Mouse (Mus musculus) brain, embryonic 18.5 days (tissue): ENCODE data around the gene Ep300.
"Not testable (repeated sequence)": the region's sequence is repeated elsewhere in the genome, so short reads cannot be mapped to it uniquely, and the experiment has no call there.

Experiments
- DNase-seq: peaks from one replicate; pipeline ENCODE4 v3.0.0-alpha.2; 2012; ENCODE audit warnings: low read depth, low spot score

The Ep300 gene

DNA sequence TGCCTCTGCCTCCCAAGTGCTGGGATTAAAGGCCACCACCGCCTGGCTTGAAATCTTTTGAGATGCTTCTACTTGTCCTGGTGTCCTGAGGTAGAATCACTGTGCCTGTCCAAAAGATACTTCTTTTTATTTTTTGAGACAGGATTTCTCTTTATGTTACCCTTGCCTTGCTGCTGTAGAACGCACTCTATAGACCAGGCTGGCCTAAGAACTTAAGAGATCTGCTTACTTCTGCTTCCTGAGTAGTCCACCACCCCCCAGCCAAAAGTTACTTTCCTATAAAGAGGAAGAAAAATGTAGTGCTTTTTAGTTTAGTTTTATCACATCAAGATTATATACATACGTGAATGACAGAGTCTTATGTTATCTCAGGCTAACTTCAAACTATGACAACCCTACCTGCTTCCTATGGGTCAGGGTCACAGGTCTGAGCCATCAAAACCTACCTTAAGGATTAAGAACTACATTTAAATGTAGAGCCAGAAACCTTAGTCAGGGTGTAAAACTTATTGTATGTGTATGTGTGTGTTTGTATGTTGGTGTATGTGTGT lies 9.1 kb downstream of the Ep300 start:
- DNase-seq: no peak

DNA sequence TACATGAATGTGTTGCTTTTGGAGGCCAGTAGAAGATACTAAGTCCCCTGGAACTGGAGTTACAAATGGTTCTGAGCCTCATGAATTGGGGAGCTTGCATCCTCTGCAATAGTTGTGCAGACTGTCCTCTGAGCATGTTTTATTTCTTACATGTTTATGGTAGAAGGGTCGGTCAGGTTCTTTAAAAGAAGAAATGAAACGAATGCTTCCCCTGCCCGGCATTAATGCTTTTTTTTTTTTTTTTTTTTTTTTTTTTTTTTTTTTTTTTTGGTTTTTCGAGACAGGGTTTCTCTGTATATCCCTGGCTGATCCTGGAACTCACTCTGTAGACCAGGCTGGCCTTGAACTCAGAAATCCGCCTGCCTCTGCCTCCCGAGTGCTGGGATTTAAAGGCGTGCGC lies 13.6 kb downstream of the Ep300 start:
- not testable (repeated sequence) for DNase-seq

DNA sequence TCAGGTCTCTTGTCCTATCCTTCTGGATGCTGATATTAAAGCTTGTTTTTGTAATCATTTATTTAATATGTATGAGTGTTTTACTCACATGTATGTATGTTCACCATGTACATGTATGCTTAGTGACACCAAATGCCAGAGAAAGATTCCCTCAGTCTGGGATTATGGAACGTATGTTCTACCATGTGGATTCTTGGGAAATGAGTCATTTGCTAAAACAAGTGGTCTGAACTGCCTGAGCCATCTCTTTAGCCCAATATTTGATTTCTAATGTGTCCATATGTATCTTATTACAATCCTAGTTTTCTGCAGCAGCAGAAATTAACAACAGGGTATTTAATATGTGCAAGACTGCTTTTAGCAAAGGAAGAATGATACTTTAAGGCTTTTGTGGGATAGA lies 20.1 kb downstream of the Ep300 start:
- no peak for DNase-seq

DNA sequence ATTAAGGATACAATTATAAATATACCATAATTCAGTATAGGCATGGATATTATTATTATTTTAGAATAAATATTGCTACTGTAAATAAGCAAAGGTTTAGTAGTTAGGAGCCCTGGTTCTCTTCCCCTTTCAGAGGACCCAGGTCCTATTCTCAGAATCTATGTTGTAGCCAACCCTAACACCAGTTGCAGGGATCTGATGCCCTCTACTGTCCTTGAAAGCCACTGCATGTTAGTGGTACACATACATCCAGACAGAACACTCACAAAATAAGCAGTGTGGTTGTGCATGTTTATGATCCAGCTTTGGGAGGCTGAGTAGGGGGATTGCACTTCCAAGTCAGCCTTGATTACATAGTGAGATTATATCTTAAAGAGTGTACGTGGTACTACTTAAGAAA lies 21.5 kb downstream of the Ep300 start:
- DNase-seq: no peak

DNA sequence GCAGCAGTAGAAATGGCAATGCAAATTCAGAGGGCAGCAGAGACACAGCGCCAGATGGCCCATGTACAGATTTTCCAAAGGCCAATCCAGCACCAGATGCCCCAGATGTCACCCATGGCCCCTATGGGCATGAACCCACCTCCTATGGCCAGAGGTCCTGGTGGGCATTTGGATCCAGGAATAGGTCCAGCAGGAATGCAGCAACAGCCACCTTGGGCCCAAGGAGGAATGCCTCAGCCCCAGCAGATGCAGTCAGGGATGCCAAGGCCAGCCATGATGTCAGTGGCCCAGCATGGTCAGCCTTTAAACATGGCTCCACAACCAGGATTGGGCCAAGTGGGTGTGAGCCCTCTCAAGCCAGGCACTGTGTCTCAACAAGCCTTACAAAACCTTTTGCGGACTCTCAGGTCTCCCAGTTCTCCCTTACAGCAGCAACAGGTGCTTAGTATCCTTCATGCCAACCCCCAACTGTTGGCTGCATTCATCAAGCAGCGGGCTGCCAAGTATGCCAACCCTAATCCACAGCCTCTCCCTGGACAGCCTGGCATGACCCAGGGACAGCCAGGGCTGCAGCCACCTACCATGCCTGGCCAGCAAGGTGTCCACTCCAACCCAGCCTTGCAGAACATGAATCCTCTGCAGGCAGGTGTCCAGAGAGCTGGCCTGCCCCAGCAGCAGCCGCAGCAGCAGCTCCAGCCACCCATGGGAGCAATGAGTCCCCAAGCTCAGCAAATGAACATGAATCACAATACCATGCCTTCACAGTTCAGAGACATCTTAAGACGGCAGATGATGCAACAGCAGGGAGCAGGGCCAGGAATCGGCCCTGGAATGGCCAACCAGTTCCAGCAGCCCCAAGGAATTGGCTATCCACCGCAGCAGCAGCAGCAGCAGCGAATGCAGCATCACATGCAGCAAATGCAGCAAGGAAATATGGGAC lies 64.6 kb downstream of the Ep300 start:
- no peak for DNase-seq

DNA sequence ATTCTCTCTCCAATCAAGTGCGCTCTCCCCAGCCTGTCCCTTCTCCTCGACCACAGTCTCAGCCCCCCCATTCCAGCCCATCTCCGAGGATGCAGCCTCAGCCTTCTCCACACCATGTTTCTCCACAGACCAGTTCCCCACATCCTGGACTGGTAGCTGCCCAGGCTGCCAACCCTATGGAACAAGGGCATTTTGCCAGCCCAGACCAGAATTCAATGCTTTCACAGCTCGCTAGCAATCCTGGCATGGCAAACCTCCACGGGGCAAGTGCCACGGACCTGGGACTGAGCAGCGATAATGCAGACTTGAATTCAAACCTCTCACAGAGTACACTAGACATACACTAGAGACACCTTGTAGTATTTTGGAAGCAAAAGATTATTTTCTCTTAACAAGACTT lies 65.5 kb downstream of the Ep300 start:
- DNase-seq: no peak

DNA sequence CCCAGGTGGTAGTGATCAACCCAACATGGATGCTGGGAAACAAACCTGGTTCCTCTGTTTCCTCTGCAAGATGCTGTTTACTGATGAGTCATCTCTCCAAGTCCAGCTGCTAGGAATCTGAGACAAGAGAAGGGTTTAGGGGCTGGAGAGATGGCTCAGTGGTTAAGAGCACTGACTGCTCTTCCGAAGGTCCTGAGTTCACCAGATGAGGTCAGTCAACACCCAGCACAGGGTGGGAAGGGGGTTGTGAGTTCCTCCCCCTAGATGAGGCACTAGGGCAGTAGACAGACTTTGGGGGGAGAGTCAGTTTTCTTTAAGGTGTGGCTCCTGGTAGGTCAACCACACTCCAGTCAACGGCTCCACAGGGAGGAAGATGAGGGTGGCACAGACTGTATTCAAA lies 76.5 kb downstream of the Ep300 start:
- DNase-seq: no peak

DNA sequence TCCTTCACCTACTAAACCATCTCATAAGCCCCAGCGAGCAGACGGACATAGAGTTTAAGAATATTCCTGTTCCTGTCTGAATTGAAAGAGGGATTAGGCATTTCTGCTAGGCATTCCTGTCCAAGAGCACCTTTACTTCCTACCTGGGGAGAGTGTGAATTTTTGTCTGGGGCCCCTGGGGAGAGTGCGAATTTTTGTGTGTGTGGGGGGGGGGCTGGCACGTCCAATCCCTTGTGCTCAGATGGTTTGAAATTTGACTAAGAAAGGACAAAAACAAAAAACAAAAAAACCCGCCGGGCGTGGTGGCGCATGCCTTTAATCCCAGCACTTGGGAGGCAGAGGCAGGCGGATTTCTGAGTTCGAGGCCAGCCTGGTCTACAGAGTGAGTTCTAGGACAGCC lies 78.1 kb downstream of the Ep300 start:
- DNase-seq: no peak

DNA sequence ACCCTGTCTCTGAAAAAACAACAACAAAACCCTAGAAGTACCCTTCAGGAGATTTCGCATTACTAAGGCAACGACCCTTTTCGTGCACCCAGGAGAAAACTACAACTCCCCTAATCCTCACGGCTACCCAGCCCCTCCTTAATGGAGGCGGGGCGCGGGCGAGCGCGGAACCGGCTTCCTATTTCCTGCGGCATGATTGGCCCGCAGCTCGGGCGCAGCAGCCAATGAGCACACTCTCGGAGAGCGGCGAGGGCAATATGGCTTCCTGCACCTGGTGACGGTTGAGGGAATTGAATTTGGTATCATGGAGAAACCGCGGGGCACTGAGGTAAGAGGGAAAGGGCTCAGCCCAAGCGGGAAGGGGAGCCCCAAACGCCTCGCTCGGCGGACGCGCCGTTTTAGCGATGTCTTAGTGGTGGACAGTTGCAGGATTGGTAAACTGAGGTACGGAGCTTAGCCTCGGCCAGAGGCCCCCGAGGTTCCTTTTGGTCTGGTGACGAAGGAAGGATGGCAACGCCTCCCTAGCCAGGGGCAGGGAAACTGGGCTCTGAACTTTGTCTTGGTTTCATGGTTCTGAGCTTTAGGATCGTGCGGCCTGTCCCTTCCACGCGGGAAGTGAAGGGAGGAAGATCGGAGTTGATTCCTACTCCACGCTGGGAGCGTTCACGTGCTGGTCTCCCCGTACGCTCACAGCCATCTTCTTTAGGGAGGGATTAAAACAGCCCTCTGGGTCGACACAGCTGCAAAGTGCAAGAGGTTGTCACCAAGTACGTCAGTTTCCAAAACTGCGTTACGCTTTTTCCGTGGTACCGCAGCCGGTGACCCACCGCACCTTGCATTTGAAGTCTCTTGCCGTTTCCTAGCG lies 78.8 kb downstream of the Ep300 start, which contains the start of gene L3mbtl2:
Gene L3mbtl2 (plus strand): TSS at position 193 of the 865 bp plus-strand sequence.
- DNase-seq: peak; percentile 85

DNA sequence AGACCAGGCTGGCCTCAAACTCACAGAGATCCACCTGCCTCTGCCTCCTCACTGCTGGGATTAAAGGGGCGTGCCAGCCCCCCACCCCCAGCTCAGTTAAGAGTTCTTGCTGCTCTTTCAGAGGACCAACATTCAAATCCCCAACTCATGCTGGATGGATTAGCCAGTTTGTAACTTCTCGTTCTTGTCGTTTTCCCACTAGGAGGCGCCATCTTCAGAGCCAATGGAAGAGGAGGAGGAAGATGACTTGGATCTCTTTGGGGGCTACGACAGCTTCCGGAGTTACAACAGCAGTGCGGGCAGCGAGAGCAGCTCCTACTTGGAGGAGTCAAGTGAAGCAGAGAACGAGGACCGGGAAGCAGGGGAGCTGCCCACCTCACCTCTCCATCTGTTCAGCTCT lies 81.8 kb downstream of the Ep300 start:
- DNase-seq: no peak

DNA sequence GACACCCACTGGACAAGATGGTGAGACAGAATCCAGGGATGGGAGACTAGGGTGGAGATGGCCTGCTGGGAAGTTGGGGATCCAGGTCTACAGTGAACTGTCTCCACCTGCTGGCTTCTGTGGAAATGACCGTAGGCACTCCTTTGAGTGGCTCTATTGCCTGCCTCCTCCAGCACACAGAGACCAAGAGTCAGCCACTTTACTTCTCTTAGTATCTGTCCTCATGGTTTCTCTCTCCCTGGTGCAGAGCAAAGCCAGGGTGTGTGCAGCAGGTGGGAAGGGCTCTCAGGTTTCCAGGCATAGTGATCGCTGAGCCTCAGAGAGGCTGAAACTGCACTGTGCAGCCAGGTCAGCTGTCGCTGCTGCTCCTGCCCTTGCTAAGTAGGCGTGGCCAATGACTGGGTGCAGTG lies 85.1 kb downstream of the Ep300 start:
- DNase-seq: no peak

DNA sequence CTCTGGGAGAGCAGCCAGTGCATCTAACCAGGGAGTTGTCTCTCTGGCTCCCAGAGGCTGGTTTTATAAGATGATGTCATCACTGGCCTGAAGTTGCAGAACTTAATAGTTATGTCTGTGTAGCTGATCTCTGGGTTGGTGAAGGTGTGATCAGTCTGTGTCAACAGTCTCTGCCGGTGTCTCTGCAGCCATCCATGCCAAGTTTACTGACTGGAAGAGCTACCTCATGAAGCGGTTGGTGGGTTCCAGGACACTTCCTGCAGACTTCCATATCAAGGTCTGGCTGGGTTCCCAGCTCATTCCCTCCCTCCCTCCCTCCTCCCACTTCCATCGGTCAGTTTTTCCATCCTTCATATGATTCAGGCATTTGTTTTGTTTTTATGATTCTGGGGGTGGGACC lies 91.5 kb downstream of the Ep300 start:
- no peak for DNase-seq

DNA sequence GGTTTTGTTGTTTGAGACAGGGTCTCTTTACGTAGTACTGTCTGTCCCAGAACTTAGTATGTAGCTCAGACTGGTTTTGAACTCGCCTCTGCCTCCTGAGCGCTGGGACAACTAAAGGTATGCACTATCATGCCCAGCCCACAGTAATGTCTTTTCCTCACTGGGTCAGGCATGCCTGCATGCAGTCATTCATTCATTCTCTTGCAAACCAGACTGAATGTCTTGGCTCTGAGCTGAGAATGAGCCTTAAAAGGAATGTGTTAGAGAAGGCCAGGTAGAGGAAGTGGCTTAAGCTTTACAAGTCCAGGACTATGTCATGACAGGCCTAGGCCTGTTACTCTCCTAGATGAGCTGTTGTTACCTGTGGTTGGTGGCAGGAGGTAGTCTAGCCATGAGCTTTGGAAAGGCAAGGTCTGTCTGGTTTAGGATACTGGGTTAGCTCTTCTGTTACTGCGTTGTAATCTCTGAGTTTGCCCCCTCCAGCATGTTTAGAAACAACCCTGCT lies 95.2 kb downstream of the Ep300 start:
- no peak for DNase-seq

DNA sequence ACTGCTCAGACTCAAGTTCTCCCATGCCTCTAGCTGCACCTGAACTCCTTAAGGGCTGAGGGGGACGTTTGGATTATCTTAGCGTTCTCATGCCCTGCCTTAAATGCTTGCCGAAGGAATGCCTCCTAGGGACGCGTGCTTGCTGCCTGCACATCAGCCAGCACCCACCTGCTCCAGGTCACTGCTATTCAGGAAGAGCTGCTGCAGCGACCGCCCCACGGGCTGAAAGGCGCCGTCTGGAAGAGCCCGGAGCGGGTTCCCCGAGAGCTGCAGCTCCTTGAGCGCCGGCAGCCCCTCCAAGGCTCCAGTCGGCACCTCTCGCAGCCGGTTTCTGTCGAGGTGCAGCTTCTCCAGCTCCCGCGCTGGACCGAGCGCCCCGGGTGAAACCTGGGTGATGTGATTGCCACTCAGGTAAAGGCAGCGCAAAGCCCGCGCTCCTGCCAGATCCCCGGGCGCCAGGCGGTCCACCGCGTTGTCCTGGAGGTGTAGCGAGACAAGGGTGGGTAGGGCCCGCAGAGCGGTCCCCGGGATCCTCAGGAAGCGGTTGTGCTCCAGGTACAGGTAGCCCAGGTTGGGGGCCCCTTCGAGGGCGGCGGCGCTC lies 108.3 kb downstream of the Ep300 start:
- no peak for DNase-seq

DNA sequence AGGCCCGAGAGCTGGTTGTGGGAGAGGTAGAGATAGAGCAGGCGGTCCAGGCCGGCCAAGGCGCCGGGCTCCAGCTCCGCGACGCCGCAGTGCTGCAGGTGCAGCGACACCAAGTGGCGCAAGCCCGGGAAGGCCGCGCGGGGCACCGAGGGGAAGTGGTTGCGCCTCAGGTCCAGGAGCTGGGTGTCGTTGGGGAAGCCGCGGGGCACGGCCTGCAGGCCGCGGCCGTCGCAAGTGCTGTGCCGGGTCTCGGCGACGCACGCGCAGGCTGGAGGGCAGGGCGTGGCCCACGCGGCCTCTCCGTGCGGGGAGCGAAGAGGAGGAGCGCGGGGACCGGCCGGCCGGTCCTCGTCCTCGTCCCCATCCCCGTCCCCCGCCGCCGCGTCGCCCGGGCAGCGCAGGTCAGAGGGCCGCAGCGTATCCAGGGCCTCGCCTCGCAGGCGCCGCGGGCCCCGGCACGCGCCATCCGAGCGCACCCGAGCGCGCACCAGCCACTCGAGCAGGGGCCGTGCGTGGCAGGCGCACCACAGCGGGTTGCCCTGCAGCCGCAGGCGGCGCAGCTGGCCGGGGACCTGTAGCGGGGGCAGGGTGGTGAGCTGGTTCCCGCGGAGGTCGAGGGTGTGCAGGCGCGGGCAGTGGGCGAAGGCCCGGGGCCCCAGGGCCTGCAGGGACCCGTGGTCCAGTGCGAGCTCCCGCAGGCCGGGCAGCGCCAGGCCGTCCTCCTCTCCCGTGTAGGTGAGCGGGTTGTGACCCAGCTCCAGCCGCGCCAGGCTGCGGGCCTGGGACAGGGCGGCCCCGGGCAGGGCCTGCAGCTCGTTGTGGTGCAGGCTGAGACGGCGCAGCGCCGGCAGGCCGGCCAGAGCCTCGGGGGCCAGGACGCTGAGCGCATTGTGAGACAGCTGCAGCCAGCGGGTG lies 109.1 kb downstream of the Ep300 start:
- DNase-seq: peak; percentile 28

DNA sequence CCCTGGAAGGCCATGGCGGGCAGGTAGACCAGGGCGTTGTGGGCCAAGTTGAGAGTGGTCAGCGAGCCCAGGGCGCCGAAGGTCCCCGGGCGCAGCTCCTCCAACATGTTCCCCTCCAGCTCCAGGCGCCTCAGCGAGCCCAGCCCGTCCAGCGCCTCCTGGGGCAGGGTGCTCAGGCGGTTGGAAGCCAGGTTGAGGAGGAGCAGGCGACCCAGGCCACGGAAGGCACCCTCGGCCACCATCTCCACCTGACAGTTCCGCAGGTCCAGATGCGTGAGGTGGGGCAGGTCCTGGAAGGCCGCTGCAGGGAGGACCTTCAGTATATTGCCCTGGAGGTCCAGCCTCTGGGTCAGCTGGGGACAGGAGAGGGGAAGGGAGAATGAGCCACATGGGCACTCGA lies 109.7 kb downstream of the Ep300 start:
- DNase-seq: no peak

DNA sequence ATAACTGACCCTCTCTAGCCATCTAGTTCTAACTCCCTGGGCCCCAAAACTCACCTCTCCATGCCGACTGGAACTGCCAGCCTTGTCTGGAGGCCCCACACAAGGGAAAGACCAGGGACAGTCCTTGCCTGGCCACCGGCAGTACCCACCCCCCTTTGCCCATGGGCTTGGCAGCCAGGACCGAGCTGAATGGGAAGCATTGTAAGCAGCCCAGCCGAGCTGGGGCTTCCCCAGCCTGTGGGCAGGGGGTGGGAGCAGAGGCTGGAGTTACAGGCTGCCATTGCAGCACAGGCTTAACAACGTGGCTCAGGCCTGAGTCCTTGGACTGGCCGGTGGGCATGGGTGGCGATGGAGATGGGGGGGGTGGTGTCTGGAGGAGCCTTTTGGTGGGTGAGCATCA lies 112.0 kb downstream of the Ep300 start, which contains the start of gene Chadl:
Gene Chadl (minus strand): TSS at position 113 of the 400 bp plus-strand sequence.
- DNase-seq: no peak

DNA sequence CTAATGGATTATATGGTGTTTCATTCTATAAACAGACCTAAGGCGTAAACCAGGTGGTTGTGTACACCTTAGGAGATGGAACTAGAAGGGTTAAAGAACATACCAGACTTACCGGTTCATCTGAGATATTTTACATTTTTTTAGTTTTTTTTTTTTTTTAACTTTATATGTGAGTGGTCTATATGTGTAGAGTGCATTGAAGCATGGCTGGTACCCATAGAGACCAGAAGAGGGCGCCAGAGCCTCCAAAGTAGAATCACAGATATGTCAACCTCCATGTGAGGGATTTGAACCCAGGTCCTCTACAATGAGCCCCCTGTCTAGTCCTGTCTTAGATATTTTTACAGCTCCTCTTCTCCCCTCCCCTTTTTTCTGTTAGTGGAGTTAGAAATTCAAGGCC lies 112.7 kb downstream of the Ep300 start:
- no peak for DNase-seq

DNA sequence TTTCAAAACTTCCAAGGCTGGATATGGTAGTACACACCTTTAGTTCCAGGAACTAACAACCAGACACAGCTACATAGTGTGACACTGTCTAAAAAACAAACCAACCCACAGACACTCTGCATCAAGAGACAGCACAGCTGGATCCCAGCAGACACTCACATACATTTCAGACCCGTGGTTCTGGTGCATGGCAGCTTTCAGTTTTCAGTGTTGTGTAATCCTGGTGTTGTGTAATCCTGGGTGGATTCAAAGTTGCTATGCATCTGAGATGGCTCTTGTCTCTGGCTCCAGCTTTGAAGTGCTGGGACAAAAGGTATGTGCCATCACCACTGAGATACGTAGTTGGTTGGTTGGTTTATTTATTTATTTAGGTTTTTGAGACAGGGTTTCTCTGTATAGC lies 113.4 kb downstream of the Ep300 start:
- DNase-seq: no peak

DNA sequence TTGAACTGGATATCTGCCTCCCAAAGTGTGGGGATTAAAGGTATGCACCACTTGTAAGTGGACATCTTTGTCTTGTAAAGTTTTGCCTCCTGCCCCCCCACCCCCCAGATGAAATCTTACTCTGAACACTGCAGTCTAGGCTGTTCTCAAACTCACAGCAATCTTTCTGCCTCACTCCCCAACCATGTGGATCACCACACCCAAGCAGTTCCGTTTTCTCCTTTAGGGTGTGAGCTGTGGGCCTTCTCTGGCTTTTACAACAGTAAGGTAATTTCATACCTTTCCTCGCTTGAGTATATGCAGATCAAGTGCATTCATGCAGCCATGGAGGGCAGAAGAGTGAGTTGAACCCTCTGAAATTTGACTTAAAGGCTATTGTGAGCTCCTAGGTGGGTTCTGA lies 115.0 kb downstream of the Ep300 start:
- no peak for DNase-seq

DNA sequence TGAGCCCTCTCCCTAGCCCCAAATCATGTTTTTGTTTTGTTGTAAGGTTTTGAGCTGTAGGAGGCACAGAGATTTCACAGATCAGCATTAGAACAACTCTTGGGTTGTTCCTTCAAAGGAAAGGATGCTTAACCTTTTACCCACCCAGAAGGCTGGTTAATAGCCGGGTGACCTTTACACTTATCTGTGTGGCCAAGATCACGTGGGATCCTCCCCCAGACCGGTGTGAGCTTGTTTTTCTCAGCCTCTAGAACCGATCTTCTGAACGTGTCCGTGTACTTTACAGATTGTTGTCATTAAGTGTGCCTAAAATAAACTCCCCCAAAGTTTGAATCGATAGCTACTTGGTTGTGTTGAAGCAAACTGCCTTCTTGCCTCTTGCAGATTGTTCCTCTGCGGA lies 115.5 kb downstream of the Ep300 start:
- DNase-seq: no peak
